Mouse (Mus musculus): ENCODE data around the gene Slco3a1.

Slco3a1 gene

DNA sequence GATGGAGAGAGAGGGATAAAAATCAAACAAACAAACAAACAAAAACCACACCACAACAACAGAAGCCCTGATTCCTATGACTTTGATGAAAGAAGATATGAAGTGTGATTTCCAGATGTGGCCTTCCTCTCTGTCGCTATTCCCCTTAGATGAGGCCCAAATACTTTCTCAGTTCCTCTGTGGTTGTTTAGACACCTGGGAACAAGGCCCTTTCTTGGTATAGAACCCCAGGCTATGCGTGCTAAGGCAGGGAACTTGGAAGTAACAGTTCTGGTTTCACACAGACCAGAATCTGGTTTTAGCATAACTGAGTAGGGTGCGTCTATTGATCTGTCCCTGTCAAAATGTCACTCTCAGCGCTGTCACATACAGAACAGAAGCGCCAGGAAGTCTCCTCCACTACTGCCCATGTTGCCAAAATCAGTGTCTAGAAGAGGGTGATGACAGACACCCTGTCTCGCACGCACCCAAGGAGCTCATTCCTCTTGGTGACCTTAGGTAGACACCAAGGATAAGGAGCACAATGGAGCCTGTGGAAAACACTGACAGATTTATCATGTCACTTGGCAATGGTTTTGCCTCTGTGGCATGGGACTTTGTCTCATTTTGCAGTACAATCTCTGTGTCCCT is 23.0 kb downstream of the Slco3a1 start:
- in situ Hi-C loops (cut with MboI; ENCODE audit: low pct_unique_long_range_greater_than_20kb in 1 of 2, low sequenced_read_pairs in 2 of 2, unreplicated experiment in 1 of 2), result no loop called here

DNA sequence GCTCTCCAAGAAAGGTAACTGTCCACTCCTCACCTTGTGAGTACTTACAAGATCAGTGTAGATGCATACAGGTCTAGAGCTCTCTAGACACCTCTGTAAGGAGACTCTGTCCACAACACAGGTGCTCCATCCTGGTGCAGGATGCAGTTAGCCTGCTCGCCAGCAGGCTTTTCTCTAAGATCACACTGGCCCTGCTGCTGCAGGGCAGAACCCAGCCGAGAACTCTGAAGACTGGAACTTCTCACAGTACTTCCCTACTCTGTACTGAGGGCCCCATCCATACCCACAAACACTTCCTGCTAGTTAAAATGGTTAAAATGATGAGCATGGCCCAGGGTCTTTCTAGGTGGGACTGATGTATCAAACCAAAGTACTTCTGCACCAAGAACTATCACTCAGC is 24.7 kb downstream of the Slco3a1 start:
- in situ Hi-C loops (cut with MboI; ENCODE audit: low pct_unique_long_range_greater_than_20kb in 1 of 2, low sequenced_read_pairs in 2 of 2, unreplicated experiment in 1 of 2), result no loop called here

DNA sequence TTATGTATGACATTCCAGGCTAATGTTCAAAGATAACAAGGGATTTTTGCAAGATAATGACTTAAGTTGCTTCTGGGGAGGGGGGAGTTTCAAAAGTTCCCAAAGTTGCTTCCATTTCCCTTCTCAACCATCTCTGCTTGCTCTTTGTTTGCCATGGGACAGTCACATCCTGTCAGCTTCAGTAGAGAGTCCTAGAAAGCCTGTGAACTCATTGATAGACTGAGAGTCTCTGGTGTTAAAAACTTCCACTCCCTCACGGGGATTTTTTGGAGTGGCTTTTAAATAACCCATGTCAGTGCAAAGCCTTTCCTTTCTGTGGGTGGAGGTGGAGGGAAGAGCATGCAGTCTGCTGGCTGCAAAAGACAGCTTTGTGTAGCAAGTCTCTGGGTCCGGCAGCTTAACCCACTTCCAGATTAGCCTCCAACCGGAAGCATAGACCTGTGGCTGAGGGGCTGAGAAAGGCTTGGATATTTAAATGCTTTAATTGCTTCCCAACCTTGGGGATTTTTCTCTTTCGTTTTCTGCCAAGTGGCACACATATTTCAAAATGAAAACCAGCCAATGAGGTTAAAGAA is 25.3 kb downstream of the Slco3a1 start:
- in situ Hi-C loops (cut with MboI; ENCODE audit: low pct_unique_long_range_greater_than_20kb in 1 of 2, low sequenced_read_pairs in 2 of 2, unreplicated experiment in 1 of 2), result no loop called here

DNA sequence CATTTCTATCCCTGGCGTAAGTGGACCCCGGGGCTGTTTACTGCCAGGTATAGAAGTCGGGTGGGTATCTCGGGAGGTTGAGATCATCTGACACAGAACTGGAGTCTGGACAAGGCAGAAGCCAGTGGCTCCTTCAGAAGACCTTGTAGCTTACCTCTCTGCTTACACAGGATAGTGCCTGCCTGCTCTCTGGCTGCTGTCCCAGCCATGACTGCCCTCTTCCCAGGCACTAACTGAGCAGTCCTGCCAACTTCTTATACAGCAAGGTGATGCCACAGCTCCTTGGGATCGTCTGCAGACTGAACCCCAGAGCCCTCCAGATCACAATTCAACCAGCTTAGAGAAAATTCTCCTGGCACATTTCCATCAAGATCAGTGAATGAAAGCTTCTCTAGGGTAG is 26.4 kb downstream of the Slco3a1 start:
- in situ Hi-C loops (cut with MboI; ENCODE audit: low pct_unique_long_range_greater_than_20kb in 1 of 2, low sequenced_read_pairs in 2 of 2, unreplicated experiment in 1 of 2), result no loop called here

DNA sequence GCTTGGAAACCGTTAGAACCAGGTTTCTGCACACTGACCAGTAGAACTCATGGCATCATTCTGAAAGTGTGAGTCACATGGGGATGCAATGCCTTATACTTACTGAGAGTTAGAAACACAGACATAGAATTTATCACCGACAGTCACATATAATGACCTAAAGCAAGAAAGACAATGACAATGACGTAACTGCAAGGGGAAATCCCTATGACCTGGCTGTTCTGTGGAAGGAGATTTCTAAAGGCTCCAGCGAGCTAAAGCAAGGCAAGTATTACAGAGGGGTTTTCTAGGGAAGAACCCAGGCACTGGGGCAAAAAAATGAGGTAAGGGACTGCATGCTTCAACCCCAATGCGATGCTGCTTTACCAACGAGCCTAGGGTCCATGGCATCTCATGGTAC is 26.9 kb downstream of the Slco3a1 start:
- in situ Hi-C loops (cut with MboI; ENCODE audit: low pct_unique_long_range_greater_than_20kb in 1 of 2, low sequenced_read_pairs in 2 of 2, unreplicated experiment in 1 of 2), result no loop called here

GRCm38 (mm10) chr7:74526030-74526429 is 28.6 kb downstream of the Slco3a1 start:
- in situ Hi-C loops (cut with MboI; ENCODE audit: low pct_unique_long_range_greater_than_20kb in 1 of 2, low sequenced_read_pairs in 2 of 2, unreplicated experiment in 1 of 2), result no loop called here

- in situ Hi-C loops (cut with MboI; ENCODE audit: low pct_unique_long_range_greater_than_20kb in 1 of 2, low sequenced_read_pairs in 2 of 2, unreplicated experiment in 1 of 2), result no loop called here
Measured at GRCm38 (mm10) chr7:74525586-74525985, 29.0 kb downstream of the Slco3a1 start.

- in situ Hi-C loops (cut with MboI; ENCODE audit: low pct_unique_long_range_greater_than_20kb in 1 of 2, low sequenced_read_pairs in 2 of 2, unreplicated experiment in 1 of 2), result no loop called here
Measured at GRCm38 (mm10) chr7:74524188-74524971, 30.2 kb downstream of the Slco3a1 start.

GRCm38 (mm10) chr7:74523086-74523485 is 31.5 kb downstream of the Slco3a1 start:
- in situ Hi-C loops (cut with MboI; ENCODE audit: low pct_unique_long_range_greater_than_20kb in 1 of 2, low sequenced_read_pairs in 2 of 2, unreplicated experiment in 1 of 2), result no loop called here

GRCm38 (mm10) chr7:74522260-74522659 is 32.3 kb downstream of the Slco3a1 start:
- in situ Hi-C loops (cut with MboI; ENCODE audit: low pct_unique_long_range_greater_than_20kb in 1 of 2, low sequenced_read_pairs in 2 of 2, unreplicated experiment in 1 of 2), result no loop called here

DNA sequence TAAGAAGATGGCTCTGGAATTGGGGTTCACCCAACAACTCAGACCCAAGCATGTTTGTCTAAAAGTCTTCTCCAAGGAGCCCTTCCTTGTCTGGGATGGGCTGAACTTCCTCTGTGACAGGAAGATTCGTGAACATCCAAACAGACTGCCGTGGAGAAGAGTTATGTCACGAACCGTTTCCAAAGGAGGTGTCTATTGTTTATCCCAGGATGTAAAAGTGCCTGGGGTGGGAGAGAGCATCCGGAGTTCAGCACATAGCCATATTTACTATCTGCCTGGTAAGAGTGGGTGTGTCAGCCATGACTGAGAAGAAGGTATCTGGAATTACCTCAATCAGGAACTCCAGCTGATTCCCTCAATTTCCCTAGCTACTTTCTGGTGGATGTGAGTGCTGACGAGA is 35.2 kb downstream of the Slco3a1 start:
- in situ Hi-C loops (cut with MboI; ENCODE audit: low pct_unique_long_range_greater_than_20kb in 1 of 2, low sequenced_read_pairs in 2 of 2, unreplicated experiment in 1 of 2), result no loop called here

- in situ Hi-C loops (cut with MboI; ENCODE audit: low pct_unique_long_range_greater_than_20kb in 1 of 2, low sequenced_read_pairs in 2 of 2, unreplicated experiment in 1 of 2), result no loop called here
Measured at GRCm38 (mm10) chr7:74518776-74519175, 35.8 kb downstream of the Slco3a1 start.

DNA sequence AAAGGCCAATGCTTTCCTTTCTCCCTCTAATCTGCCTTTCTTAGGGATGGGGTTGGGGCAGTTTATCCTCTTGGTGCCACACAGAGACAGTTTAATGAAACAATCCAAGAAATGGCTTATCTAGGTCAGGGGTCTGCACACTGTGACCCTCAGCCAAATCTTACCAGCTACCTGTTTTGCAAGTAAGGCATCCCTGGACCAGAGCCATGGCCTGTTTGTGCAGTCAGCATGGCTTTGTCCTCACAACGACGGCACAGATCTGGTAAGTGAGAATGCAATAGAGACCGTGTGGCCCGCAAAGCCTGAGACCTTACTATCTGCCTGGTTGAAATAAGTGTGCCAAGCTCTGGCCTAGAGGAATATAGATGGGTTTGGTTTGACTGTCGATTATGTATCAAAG is 36.3 kb downstream of the Slco3a1 start:
- in situ Hi-C loops (cut with MboI; ENCODE audit: low pct_unique_long_range_greater_than_20kb in 1 of 2, low sequenced_read_pairs in 2 of 2, unreplicated experiment in 1 of 2), result no loop called here

DNA sequence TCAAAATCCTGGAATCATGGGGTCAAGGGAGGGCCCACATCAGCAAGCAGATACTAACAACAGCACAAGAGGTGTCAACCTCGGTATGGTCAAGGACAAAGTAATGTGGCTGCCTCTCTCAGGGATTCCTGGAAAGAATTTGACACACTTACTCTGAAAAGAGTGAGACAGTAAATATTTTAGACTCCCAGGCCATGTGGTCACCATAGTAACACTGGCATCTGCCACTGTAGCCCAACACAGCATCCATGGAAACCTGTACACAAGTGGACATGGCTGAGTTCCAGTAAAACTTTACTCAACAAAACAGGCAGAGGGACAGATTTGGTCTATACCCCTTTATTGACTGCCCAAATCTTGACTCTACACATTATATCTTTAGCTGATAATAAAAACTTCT is 43.9 kb downstream of the Slco3a1 start:
- in situ Hi-C loops (cut with MboI; ENCODE audit: low pct_unique_long_range_greater_than_20kb in 1 of 2, low sequenced_read_pairs in 2 of 2, unreplicated experiment in 1 of 2), result no loop called here

GRCm38 (mm10) chr7:74508205-74508604 is 46.4 kb downstream of the Slco3a1 start:
- in situ Hi-C loops (cut with MboI; ENCODE audit: low pct_unique_long_range_greater_than_20kb in 1 of 2, low sequenced_read_pairs in 2 of 2, unreplicated experiment in 1 of 2), result no loop called here

GRCm38 (mm10) chr7:74506856-74507255 is 47.7 kb downstream of the Slco3a1 start:
- in situ Hi-C loops (cut with MboI; ENCODE audit: low pct_unique_long_range_greater_than_20kb in 1 of 2, low sequenced_read_pairs in 2 of 2, unreplicated experiment in 1 of 2), result no loop called here

- in situ Hi-C loops (cut with MboI; ENCODE audit: low pct_unique_long_range_greater_than_20kb in 1 of 2, low sequenced_read_pairs in 2 of 2, unreplicated experiment in 1 of 2), result no loop called here
Measured at GRCm38 (mm10) chr7:74505635-74506034, 48.9 kb downstream of the Slco3a1 start.

DNA sequence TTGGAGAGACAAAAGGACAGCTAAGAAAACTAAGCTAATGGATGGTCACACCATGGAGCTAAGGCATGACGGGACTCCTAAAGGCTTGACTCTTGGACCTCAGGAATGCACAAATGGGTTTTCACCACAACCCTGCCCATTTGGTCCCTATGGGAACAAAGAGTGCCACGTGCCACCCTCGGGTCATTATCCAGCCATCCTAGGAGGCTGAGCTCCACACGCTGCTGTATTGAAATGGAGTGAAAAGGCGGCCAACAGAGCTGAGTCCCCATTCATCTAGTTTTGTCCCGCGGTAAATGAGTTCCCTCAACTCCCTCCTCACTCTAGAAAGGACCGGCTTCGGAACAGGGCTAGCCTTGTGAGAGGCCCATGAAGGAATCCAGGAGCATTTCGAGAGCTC is 53.4 kb downstream of the Slco3a1 start:
- in situ Hi-C loops (cut with MboI; ENCODE audit: low pct_unique_long_range_greater_than_20kb in 1 of 2, low sequenced_read_pairs in 2 of 2, unreplicated experiment in 1 of 2), result no loop called here

DNA sequence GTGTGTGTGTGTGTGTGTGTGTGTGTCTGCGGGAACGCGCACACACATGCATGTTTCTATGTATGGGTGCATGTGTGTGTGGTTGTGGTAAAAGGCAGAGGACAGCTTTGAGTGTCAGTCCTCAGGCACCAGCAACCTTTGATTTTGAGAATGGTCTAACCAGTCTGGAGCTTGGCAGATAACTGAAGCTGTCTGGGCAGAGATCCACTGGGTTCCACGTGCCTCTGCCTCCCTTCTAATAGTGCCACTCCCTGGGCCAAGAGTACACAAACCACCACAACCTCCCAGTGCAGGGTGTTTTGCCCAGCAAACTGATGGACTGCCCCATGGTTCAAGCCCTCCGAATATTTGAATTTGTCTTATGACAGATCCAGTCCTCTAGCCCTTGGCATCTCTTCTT is 55.1 kb downstream of the Slco3a1 start:
- in situ Hi-C loops (cut with MboI; ENCODE audit: low pct_unique_long_range_greater_than_20kb in 1 of 2, low sequenced_read_pairs in 2 of 2, unreplicated experiment in 1 of 2), result no loop called here
